Mouse (Mus musculus): ENCODE results near the gene Tsen2.

GRCm38 (mm10) chr6:115577941-115578340 is 33.5 kb downstream of the Tsen2 start:
- TF ChIP-seq CTCF (conservative IDR thresholded peaks at IDR 0.05; ENCODE audit: low read length) (no peak), NANOG (IDR thresholded peaks at IDR 0.05; ENCODE audit: borderline replicate concordance, low read length) (no peak), POU5F1 (IDR thresholded peaks at IDR 0.05; ENCODE audit: borderline replicate concordance, low read length) (no peak)
